Mouse (Mus musculus): ENCODE results near the gene Scrn2.

GRCm38 (mm10) chr11:96991501-96991900 is 38.2 kb upstream of the Scrn2 start:
- TF ChIP-seq GATA1 (IDR thresholded peaks at IDR 0.05; ENCODE audit: low read length) (no peak), TAL1 (IDR thresholded peaks at IDR 0.05; ENCODE audit: low read length) (no peak)
